In genomic region chr7:114071395-114071794, GRCm38 (mm10) we compare ENCODE assay signal across 19 mouse cellular contexts. TPM values are rescaled to one million over a fixed set of nuclear protein-coding genes. Genes with fewer than 3 reads are reported as not detected.
DNase-seq lines count a peak whose midpoint lies in the region; ATAC-seq and TF ChIP-seq lines count a peak whose summit lies in the region.
"Had no signal": no experiment of that assay in that cellular context is flagged by ENCODE, and none has a peak within 500 bp of the region (broad histone marks: within the 10 kb centered on the region; RNA-seq: fewer than 3 reads in every experiment).

No protein-coding gene starts in this region.

- ATAC-seq in intestine, embryonic 14.5 days (replicated peaks; ENCODE audit: low FRiP score, low TSS enrichment, low read depth), result no peak
- no peak for ATAC-seq in intestine, postnatal 0 days
- ATAC-seq in neural tube, embryonic 12.5 days (ENCODE audit: low FRiP score, low read depth), result 0 out of 2 replicates have a peak, but pooled peaks have one; percentile 39
- ATAC-seq in neural tube, embryonic 15.5 days (ENCODE audit: low FRiP score), result no peak
- ATAC-seq: forebrain, embryonic 13.5 days; liver, postnatal 0 days had no signal

- no peaks in the 10 kb centered on the region for H3K27me3 ChIP-seq in intestine, embryonic 14.5 days (replicated peaks; ENCODE audit: control insufficient read depth, insufficient read depth, low read length)
- H3K27me3 ChIP-seq in intestine, postnatal 0 days (replicated peaks; ENCODE audit: control insufficient read depth, insufficient read depth, low read length), result no peaks in the 10 kb centered on the region
- no peaks in the 10 kb centered on the region for H3K27me3 ChIP-seq in neural tube, embryonic 12.5 days (replicated peaks)
- no peaks in the 10 kb centered on the region for H3K27me3 ChIP-seq in neural tube, embryonic 15.5 days (replicated peaks)
- H3K27me3 ChIP-seq: embryonic facial prominence, embryonic 15.5 days; forebrain, embryonic 13.5 days had no signal

- peak overlapping the region; percentile 76 for H3K27ac ChIP-seq in gastrocnemius, adult 2 months
- peak overlapping the region; percentile 43; the same call in 1 of the 2 replicates for H3K27ac ChIP-seq in intestine, embryonic 14.5 days (ENCODE audit: low read depth)
- no peak overlapping the region for H3K27ac ChIP-seq in intestine, postnatal 0 days (ENCODE audit: low read depth, low read length)
- H3K27ac ChIP-seq in neural tube, embryonic 12.5 days, result no peak overlapping the region
- no peak overlapping the region for H3K27ac ChIP-seq in neural tube, embryonic 15.5 days (replicated peaks)
- H3K27ac ChIP-seq: forebrain, embryonic 13.5 days had no signal

- no peaks in the 10 kb centered on the region for H3K9me3 ChIP-seq in intestine, embryonic 14.5 days (ENCODE audit: control insufficient read depth, low read length)
- no peaks in the 10 kb centered on the region for H3K9me3 ChIP-seq in intestine, postnatal 0 days (ENCODE audit: control insufficient read depth)
- H3K9me3 ChIP-seq in neural tube, embryonic 12.5 days, result no peaks in the 10 kb centered on the region
- H3K9me3 ChIP-seq in neural tube, embryonic 15.5 days (replicated peaks), result no peaks in the 10 kb centered on the region
- H3K9me3 ChIP-seq: embryonic facial prominence, embryonic 15.5 days; forebrain, embryonic 13.5 days had no signal

- H3K4me1 ChIP-seq in intestine, embryonic 14.5 days (replicated peaks; ENCODE audit: control insufficient read depth, insufficient read depth, low read length), result peaks cover 18% of the 10 kb centered on the region; the same call in 1 of the 2 replicates
- peaks cover 8% of the 10 kb centered on the region for H3K4me1 ChIP-seq in intestine, postnatal 0 days (replicated peaks; ENCODE audit: control insufficient read depth, insufficient read depth, low read length)
- peaks cover 13% of the 10 kb centered on the region for H3K4me1 ChIP-seq in neural tube, embryonic 12.5 days
- peaks cover 10% of the 10 kb centered on the region for H3K4me1 ChIP-seq in neural tube, embryonic 15.5 days

- H3K36me3 ChIP-seq in intestine, embryonic 14.5 days (ENCODE audit: control insufficient read depth, insufficient read depth, low read length), result no peaks in the 10 kb centered on the region
- H3K36me3 ChIP-seq in intestine, postnatal 0 days (ENCODE audit: control insufficient read depth, insufficient read depth), result no peaks in the 10 kb centered on the region
- H3K36me3 ChIP-seq in neural tube, embryonic 12.5 days, result no peaks in the 10 kb centered on the region
- no peaks in the 10 kb centered on the region for H3K36me3 ChIP-seq in neural tube, embryonic 15.5 days
- H3K36me3 ChIP-seq: embryonic facial prominence, embryonic 15.5 days had no signal

- intact Hi-C loops in gastrocnemius, adult 2 months (cut with DNase I), result no loop called here

- no peak overlapping the region for H3K9ac ChIP-seq in intestine, embryonic 14.5 days (ENCODE audit: low read length)
- H3K9ac ChIP-seq in intestine, postnatal 0 days (ENCODE audit: low read depth, low read length), result no peak overlapping the region
- no peak overlapping the region for H3K9ac ChIP-seq in neural tube, embryonic 12.5 days
- no peak overlapping the region for H3K9ac ChIP-seq in neural tube, embryonic 15.5 days (replicated peaks)
- H3K9ac ChIP-seq: embryonic facial prominence, embryonic 15.5 days; forebrain, embryonic 13.5 days; liver, postnatal 0 days had no signal

- peak overlapping the region; percentile 50; the same call in 1 of the 2 replicates for H3K4me3 ChIP-seq in gastrocnemius, adult 2 months
- H3K4me3 ChIP-seq in intestine, embryonic 14.5 days (ENCODE audit: low read depth, low read length), result no peak overlapping the region
- H3K4me3 ChIP-seq in intestine, postnatal 0 days (ENCODE audit: low read depth, low read length), result no peak overlapping the region
- H3K4me3 ChIP-seq in neural tube, embryonic 12.5 days, result no peak overlapping the region
- H3K4me3 ChIP-seq in neural tube, embryonic 15.5 days (replicated peaks), result no peak overlapping the region
- H3K4me3 ChIP-seq: embryonic facial prominence, embryonic 15.5 days; forebrain, embryonic 13.5 days had no signal

- TF ChIP-seq CTCF in gastrocnemius, adult 2 months (IDR thresholded peaks at IDR 0.05), result no peak
- TF ChIP-seq CTCF in intestine, postnatal 0 days (IDR thresholded peaks at IDR 0.05; ENCODE audit: low read depth), result no peak

- no peak for DNase-seq in gastrocnemius, adult 2 months
- no peak for DNase-seq in gastrocnemius, postnatal 25 days
- no peak for DNase-seq in intestine, embryonic 14.5 days (ENCODE audit: low spot score)
- no peak for DNase-seq in spleen, postnatal 4 days (ENCODE audit: low spot score in 2 of 2)
- no peak for DNase-seq in MN1 (ENCODE audit: low spot score)
- DNase-seq: adrenal gland, adult 8-10 months; cerebellum, postnatal 14 days; heart, postnatal 36 days; kidney, adult 11 months; layer of hippocampus, adult 9-11 months; left cerebral cortex, postnatal 4 days; liver, postnatal 0 days; lung, postnatal 36 days; midbrain, embryonic 14.5 days had no signal

- H3K4me2 ChIP-seq in intestine, embryonic 14.5 days (ENCODE audit: low read length), result no peak overlapping the region
- no peak overlapping the region for H3K4me2 ChIP-seq in intestine, postnatal 0 days (replicated peaks; ENCODE audit: low read depth)
- H3K4me2 ChIP-seq in neural tube, embryonic 12.5 days (replicated peaks), result no peak overlapping the region
- H3K4me2 ChIP-seq in neural tube, embryonic 15.5 days, result no peak overlapping the region
- H3K4me2 ChIP-seq: forebrain, embryonic 13.5 days had no signal

- WGBS in intestine, embryonic 14.5 days, result 76% methylated on average over 5 of the region's 5 CpGs
- 72% methylated on average over 5 of the region's 5 CpGs for WGBS in intestine, postnatal 0 days
- 76% methylated on average over 5 of the region's 5 CpGs for WGBS in neural tube, embryonic 12.5 days
- WGBS in neural tube, embryonic 15.5 days, result 67% methylated on average over 5 of the region's 5 CpGs

RNA-seq across cellular contexts. Expression of gene Rras2, which starts 46.2 kb away (rescaled TPM):
- total RNA-seq in gastrocnemius, adult 2 months (2021), result 10 to 100 TPM; 15.6 to 20.1 TPM
- 10 to 100 TPM; 13.9 to 18.5 TPM for total RNA-seq in gastrocnemius, postnatal 25 days (2021)
- polyA plus RNA-seq in intestine, embryonic 14.5 days (2014; fragmentation: Nextera tagmentation; extraction: Ambion mirVana), result 31.1 and 31.9 TPM in 2 replicates
- 24.3 and 24.5 TPM in 2 replicates for polyA plus RNA-seq in intestine, postnatal 0 days (2015; fragmentation: Nextera tagmentation; extraction: Ambion mirVana)
- polyA plus RNA-seq in neural tube, embryonic 12.5 days (2016; fragmentation: Nextera tagmentation; extraction: Ambion mirVana), result 20.6 and 20.7 TPM in 2 replicates
- polyA plus RNA-seq in neural tube, embryonic 15.5 days (2015; fragmentation: Nextera tagmentation; extraction: Ambion mirVana), result 18.2 and 29.4 TPM in 2 replicates

Comparison
In these comparisons a context has a peak if more than half of its experiments do, and no peak if none do; other contexts are left out.
1. H3K27ac ChIP-seq: peak in gastrocnemius, adult 2 months (single experiment) and intestine, embryonic 14.5 days (single experiment); none in intestine, postnatal 0 days (single experiment), neural tube, embryonic 12.5 days (single experiment) and neural tube, embryonic 15.5 days (single experiment).